Mouse (Mus musculus) yolk sac, embryonic 10.5 days (tissue): ENCODE results near the gene Hcn4.

Source experiments
- DNase-seq: peaks from one replicate; pipeline ENCODE4 v3.0.0-alpha.2; 2017; ENCODE audit warnings: low spot score

Gene Hcn4

DNA sequence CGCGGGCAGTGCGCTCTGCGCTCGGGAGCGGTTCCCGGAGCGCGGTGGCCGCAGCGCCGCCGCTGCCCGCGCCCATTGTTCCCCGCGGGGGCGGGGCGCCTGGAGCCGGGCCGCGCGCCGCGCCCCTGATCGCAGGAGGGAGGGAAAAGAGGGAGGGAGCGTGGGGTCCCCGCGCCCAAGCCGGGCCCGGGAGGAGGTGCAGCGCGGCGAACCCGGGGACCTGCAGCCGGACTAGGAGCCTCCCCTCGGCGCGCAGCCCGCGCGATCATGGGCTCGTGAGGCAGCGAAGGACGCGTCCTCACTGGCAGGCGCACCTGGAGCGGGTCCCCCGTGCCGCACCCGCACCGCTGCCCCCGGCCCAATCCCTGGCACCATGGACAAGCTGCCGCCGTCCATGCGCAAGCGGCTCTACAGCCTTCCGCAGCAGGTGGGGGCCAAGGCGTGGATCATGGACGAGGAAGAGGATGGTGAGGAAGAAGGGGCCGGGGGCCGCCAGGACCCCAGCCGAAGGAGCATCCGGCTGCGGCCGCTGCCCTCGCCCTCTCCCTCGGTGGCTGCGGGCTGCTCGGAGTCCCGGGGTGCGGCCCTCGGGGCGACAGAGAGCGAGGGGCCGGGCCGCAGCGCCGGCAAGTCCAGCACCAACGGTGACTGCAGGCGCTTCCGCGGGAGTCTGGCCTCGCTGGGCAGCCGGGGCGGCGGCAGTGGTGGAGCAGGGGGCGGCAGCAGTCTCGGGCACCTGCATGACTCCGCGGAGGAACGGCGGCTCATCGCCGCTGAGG, at the start of gene Hcn4:
Hcn4 (plus strand) TSS at position 274 of the 779 bp plus-strand sequence.
- DNase-seq: no peak

DNA sequence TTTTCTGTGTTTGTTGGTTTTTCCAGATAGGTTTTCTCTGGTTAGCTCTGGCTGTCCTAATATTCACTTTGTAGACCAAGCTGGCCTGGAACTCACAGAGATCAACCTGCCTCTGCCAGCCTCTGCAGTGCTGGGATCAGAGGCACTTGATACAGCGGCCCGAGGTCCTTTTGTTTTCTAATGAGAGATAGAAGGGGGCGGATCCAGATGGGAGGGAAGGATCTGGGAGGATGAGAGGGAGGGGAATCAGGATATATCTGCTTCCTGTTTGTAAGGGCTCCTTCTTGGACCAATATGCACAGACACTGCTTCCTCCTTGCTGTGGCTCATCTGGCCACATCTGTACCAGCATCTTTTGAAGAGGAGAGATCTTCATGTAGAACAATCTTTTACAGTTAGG, 48.5 kb upstream of the Hcn4 start:
- DNase-seq: no peak

DNA sequence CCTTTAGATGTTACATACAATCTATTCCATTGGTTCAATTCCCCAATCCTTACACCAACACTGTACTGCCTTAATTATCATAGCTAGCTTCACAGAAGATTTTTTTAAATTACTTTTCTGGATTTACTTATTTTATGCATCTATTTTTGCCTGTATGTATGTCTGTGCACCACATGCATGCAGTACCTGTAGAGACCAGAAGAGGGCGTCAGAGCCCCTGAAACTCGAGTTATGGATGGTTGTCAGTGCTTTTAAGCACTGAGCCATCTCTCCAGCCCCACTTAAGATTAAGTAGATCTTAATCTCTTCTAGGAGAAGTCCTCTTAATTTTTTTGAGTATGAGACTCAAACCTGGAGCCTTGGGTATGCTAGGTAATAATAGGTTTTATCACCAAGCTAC, 47.8 kb upstream of the Hcn4 start:
- no peak for DNase-seq

DNA sequence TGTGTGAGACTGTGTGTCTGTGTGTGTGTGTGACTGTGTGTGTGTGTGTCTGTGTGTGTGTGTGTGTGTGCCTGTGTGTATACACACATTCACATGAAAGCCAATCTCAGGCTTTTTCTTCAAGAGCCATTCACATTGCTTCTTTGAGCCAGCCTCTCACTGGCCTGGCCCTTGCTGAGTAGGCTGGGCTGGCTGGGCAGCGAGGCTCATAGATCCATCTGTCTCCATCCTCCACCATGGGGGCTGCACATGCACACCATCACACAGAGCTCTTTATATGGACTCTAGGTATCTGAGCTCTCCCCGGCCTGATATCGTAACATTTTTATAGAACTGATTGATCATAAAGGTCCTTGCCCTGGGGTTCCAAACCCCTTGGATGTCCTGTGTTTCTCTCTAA, 33.7 kb upstream of the Hcn4 start:
- DNase-seq: no peak

DNA sequence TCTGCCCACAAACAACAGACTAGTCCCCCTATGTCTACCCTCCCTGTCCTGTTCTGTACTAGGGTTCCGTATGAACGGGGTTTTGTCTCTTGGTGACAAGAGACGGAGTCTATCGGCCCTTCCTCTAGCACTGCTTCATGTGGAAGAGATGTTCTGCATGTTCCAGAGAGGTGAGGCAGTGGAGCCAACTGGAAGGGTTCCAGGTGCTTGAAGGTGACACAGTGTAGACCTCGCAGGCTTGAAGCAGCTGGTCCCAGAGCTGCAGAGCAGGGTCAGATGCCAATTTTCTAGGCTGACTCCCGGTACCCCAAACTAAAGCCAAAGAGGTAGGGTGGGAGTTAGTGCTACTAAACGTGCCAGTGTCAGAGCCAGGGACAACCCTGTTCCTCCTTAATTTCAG, 25.1 kb upstream of the Hcn4 start:
- no peak for DNase-seq

DNA sequence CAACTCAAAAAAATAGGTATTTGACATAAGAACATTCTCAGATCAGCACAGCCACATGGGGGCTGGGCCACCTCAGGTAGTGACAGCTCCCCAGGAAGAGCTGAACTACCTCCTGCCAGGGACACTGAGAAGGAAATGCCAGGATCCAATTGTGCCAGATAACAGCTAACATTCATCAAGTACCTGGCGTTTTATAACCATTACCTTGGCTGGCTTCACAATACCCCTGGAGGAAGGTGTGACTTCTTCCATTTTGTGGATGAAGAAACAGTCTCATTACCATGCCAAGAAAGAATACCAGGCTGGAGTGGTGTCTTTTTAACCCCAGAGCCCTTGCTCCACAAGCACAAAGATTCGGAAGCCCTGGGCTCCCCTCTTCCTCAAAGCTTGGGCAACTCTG, 21.8 kb upstream of the Hcn4 start:
- DNase-seq: no peak

DNA sequence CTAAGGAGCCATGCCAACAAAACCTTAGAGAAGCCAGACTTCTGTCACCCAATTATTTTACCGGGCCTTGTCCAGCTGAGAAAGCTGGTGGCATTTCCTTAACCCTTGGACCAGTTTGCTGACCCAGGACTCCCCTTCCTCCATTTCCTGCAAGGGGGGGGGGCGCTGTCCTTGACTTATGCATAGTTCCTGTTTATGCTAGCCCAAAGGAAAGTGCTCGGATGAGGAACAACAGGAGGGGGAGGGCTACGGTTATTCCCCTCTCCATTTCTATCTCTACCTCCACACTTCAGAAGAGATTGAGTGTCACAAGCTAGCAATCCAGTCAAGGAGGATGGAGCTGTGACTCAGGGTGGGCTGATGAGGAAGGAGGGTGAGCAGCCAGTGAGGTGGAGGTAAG, 20.9 kb upstream of the Hcn4 start:
- DNase-seq: peak; percentile 29

DNA sequence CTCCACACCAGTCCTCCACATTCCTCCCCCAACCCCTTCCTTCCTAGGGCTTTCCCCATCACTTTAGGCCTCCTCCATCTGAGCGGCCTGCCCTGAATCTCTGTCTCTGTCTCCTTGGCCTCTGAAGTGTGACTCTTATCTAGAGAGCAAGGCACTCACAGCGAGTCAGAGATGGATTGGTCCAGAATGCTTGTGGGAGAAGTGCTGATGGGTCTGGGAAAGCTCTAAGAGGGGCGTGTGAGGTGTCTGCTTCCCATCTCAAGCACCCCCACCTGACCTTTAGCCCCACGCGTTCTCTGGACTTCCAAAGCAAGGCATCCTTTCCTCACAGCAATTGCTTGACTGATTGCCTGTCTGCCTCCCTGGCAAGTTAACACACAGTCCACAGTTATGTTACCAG, 20.4 kb upstream of the Hcn4 start:
- peak; percentile 80 for DNase-seq

DNA sequence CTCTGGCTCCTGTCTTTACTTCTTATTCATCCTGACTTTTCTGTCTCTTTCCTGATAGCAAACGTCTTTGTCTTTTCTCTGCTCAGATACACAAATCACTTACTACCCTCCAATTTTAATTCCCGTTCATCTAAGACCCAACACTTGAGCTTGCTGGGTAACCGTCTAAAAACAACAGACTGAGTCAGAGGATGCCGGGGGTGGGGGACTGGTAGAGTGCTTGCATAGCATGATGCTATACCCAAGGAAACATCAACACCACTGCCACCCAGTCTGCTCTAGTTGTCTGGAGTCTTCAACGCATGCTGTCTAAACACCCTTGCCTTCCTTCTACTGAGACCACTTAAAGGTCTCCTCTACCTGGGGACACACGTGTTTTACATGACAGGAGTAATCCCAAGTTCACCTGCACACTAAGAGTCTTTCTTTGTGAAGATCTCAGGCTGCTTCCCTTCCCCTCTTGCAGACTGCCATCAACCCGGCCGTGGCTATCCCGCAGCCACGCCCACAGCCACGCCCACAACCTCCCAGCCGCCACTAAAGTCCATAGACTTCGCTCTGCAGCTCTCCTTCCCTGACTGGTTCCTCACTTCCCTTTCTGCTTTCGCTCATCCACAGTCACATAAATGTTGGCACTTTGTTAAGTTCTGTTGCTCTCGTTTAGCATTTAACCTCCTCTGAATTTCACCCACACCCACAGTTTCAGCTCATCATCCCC, 17.5 kb upstream of the Hcn4 start:
- peak; percentile 77 for DNase-seq

DNA sequence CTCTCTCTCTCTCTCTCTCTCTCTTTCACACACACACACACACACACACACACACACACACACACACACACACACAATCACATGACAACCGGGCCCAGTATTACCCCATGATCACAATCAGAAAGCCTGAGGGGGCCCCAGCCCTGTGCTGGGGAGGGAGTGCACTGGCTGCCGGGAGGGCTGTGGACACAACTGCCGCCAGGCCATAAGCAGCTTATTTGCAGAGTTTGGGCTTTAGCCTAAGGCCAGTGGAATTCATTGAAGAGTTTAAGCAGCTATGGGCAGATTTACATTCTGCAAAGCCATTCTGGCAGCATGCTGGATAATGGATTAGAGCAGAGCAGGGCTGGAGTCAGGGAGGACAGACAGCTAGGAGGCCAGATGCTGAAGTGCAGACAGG, 12.0 kb upstream of the Hcn4 start:
- peak; percentile 7 for DNase-seq

DNA sequence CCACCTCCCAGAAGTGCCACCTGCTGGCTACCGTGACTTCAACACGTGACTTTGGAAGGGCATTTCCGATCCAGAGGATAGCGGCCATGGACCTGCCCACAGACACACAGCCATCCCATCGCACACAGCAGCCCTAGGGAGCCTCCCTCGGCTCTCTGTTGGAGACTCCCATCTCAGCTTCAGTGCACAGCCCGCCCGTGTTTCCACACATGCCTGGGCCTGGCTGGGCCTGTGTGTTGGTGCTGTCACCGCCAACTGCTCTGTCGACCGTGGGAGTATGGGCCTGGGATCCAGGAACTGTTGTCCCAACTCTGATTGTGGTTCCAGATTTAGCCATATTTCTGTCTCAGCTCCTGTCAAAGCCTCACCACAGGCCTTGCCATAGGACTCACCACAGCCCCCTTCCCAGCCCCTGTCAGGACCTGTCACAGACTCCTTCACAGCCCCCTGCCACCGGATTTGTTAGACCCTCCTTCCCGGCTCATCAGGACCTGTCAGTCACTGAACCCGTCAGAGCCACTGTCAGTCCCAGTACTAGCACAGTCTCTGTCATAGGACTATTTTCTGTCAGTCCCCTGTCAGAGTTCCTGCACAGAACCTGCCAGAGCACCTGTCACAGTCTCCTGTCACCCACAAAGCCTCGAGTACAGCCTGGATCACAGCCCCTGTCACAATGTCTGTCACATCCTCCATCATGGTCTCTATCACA, 7.5 kb upstream of the Hcn4 start:
- DNase-seq: no peak

DNA sequence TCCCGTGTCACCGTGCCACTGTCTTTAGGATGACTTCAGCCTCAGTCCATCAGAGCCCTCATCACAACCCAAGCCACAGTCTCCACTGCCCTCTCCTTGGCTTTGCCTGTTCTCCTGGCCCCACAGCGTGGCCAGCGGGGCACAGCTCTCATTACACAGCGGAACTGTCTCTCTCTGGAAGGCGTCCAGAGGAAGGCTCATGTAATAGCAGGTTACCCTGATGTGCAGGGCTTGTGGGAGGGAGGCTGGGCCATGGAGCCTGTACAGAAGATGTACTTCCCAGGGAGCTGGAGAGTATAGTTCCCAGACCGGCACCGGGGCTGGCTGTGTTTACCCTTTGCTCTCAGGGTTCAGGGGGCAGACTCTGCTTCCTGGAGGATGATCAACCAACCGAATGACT, 6.8 kb upstream of the Hcn4 start:
- no peak for DNase-seq

DNA sequence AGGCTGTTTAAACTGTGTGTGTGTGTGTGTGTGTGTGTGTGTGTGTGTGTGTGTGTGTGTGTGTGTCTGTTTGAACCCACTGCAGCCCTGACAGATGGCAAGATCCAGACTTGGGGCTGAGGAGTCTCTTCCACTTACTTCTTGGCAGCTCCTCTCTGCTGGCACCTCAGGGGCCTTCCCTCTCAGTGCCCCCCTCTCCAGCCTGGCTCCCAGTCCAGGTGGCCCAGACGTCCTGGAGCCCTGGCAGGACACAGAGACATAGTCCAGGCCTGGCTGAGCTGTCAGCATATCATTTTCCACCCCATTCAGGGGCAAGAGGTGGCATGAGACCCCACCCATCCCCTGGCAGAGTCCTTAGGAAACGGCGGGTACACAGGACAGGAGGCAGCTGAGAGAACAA, 5.5 kb upstream of the Hcn4 start:
- DNase-seq: no peak

DNA sequence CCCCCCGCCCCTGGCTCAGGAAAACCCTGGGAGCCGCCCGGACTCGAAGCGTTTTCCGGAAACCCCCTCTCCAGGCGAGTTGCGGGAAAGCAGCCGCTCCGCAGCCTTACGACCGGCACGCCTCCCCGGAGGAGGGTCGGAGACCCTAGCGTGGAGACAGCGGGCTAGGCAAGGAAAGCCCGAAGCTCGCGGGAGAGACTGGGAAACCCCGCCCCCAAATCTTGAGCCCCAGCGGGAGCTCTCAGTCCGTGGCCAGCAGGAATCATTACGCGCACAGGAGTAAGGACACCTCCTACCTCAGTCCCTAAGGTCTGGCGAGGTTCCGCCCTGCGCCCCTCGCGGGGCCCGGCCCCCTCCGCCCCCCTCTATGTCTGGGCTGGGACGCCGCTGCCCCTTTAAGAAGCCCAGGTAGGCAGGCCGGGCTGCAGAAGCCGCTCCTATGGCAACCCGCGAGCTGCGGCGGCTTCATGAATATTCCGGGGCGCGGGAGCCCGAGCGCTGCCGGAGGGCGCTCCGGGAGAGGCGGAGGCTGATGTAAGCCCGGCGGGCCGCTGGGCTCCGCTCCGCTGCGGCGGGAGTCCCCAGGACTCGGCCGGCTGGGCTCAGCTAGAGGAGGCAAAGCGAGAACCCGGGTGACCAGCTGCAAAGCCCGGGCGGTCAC, 651 bp upstream of the Hcn4 start:
- DNase-seq: peak; percentile 81

DNA sequence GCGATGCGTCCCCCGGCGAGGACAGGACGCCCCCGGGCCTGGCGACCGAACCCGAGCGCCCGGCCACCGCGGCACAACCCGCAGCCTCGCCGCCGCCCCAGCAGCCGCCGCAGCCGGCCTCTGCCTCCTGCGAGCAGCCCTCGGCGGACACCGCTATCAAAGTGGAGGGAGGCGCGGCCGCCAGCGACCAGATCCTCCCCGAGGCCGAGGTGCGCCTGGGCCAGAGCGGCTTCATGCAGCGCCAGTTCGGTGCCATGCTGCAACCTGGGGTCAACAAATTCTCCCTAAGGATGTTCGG, 655 bp downstream of the Hcn4 start:
- DNase-seq: no peak

DNA sequence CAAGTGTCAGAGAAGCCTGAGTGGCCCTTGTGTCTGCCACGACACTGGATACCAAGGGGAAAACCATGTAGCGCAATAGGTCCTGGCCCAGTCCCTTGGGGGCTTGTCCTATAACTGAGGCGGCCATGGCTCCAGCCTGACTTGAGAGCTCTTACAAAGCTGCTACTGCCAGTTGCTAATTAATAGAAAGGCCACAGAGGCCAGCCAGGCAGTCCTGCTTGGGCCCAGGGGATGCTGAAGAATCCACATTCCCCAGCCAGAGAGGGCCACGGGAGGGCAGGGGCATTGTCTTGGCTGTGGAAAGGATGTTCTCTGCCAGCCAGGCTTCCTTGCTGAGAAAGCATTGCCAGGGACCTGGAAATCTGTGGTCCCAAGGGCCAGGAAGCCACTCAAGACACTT, 6.4 kb downstream of the Hcn4 start:
- no peak for DNase-seq

DNA sequence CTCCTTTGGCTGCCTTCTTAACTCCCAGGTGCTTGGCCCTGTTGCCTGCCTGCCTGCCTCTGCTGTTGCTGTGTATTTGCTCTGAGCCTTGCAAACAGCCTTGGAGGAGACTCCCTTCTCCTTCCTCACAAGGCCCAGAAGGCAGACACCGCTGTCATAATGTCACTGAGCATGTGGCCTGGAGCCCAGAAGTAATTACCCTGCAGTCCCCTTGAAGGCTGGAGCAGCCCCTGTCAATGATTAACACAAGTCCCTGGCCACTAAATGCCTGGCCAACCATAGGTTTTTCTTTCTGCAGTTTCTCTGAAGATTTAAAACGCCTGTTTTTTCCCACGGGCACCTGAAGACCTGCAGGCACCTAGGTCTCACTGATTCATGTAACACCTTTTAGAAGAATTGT, 9.7 kb downstream of the Hcn4 start:
- peak; percentile 75 for DNase-seq

DNA sequence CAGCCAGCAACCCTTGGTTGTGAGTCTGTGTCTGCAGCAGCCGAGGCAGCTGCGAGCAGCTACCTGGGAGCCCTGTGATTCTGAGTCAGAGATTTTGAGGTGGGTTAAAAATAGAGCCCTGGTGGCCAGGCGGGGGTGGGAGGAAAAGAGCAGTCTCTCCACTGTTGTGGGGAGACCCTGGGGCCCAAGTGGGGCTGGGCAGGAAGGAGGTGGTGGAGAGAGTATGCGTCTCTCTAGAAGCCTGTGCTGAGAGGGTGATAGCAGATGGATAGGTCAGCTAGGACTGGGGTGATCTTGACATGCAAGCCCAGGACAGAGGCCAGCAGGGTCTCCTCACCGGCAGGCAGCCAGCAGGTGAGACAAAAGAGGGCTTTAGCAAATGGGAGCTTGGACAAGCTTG, 14.0 kb downstream of the Hcn4 start:
- DNase-seq: no peak

DNA sequence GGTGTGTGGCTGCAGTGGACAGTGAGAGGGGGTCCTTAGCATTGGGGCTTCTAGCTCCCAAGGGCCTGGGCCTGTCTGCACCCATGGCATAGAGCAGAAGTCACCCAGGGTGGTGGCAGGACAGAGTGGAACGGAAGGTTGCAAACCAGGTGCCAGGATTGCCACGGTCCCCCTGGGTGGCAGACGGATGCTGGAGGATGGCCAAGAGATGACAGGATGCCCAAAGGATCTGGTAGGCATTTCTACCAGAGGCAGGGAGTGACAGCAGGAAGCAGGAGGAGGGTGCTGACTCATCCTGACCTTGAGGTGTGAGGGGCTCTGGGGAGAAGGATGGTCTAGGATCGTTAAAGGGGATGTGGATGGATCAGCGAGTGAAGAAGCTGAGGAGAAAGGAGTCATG, 15.3 kb downstream of the Hcn4 start:
- no peak for DNase-seq

DNA sequence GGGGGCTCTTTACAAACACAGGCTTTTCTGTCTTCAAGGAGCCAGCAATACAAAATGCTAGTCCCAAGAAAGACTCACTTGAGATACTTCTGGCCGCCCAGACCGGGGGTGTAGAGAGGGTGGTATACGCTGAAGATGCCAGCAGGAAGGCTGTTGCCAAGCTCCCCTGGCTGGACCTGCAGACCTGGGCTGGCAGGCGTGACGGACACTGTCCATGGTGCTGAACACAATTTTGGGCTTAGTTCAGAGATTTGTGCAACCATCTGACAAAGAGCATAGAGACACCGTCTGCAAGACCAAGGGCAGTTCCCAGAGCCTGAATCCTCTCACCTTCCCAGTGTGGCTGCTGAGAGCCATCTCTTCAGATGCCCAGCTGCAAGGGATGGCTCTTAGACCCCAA, 18.4 kb downstream of the Hcn4 start:
- peak; percentile 43 for DNase-seq

DNA sequence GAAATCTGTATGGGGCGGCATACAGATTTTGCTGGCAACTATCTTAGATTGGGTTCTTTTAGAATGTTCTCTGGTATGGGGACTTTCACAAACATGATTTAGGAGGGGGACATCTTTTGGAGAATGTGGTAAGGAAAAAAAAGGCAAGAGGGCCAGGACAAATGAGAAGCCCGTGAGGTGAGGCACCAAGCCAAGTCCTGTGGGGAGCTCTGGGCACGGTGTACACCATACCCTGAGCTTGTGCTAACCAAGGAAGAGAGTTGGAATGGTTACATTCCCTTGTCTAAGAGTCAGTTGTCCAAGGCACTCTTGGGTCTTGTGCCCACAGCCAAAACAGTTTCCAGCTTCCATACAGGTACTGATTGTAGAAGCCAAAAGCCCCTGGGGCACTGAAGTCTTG, 21.4 kb downstream of the Hcn4 start:
- DNase-seq: no peak

DNA sequence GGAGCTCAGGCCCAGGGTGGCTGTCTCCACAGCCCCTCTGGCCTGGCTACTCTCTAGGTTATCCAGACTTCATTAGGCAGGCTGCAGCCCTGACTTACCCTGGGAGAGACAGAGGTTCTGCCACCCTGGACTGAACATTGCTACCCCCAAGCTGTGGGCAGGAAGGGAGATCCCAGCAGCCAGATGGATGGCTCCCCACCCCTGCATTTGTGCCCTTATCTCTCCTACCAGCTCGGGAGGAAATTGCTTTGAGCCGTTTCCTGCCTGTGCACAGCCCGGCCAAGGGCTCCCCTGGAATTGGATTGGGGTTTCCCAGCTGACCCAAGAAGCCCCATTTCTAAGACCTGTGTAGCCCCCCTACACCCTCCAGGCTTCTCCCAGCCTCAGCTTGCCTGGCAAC, 23.8 kb downstream of the Hcn4 start:
- DNase-seq: no peak

DNA sequence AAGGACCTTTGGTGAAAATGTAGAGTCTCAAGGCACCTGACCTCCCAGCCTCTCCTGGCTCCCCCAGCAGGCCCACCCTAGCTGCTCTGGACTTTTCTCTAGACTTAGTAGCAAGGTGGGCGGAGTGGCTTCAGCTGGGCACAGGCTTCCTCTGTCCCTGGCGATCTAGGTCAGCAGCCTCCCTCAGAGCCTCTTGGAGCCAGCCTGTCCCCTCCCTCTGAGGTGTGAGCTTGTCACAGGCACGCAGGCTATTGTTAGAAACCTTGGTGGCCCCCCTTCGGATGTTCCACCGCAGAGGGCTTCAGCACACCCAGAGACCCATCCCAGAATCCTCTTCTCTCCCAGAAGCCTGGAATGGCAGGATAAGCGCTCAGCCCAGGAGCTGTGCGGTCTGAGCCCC, 24.5 kb downstream of the Hcn4 start:
- DNase-seq: no peak
